Mouse (Mus musculus): ENCODE measurements around the gene Plxdc2. TPM values are rescaled to one million over a fixed set of nuclear protein-coding genes. Genes with fewer than 3 reads are reported as not detected.

The Plxdc2 gene
- polyA plus RNA-seq, 2 experiments from 2014 or later: 0.22 to 1.9 TPM

DNA sequence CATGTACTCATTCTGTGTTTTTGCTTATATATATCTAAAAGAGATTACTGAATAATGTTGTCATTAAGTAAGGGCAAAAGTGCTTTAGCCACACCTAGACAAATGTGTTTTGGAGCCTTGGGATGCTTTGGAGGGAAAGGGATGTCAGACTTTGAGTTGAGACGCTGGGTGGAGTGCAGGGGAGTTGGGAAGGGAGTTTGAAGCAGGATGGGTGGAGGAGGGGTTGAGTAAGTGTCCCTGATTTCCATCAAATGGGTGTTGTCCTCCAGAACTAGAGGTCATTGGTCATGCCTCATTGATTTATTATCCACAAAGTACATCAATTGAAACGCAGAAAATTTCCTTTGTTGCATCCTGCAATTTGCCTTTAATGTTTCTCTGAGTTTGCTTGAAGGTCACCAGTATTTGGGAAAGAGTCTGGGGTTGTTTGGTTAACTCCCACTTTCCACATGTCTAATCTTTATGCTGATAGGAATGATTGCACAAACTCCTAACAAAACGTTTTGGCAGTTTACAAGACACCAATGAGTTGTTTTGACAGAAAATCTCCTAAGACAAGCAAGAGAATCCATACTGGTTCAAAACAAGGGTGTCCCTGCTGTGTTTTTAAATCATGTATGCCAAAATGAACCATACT is 58.4 kb downstream of the Plxdc2 start:
- no peak for ATAC-seq

DNA sequence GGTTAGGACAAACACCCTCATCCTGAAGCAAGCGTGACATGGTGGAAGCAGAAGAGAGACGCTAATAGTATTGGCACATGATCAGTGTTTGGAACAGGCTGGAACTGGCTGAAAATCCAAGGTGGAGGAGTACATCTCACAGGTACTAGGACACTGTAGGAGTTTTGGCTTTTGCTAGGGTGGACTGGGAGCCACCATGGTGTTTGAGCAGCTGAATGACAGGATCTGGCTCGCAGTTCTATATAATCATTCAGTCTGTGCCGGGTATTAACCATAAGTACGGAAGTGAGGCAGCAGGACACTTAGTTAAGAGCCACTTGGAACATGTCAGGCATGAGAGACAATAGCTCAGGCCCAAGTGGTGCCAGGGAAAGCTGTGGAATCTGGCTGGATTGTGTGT is 82.9 kb downstream of the Plxdc2 start:
- ATAC-seq: no peak

GRCm38 (mm10) chr2:16442643-16443042 is 86.5 kb downstream of the Plxdc2 start:
- no peak for ATAC-seq

- ATAC-seq: no peak
These were observed 91.8 kb downstream of the Plxdc2 start for GRCm38 (mm10) chr2:16447936-16448335.

DNA sequence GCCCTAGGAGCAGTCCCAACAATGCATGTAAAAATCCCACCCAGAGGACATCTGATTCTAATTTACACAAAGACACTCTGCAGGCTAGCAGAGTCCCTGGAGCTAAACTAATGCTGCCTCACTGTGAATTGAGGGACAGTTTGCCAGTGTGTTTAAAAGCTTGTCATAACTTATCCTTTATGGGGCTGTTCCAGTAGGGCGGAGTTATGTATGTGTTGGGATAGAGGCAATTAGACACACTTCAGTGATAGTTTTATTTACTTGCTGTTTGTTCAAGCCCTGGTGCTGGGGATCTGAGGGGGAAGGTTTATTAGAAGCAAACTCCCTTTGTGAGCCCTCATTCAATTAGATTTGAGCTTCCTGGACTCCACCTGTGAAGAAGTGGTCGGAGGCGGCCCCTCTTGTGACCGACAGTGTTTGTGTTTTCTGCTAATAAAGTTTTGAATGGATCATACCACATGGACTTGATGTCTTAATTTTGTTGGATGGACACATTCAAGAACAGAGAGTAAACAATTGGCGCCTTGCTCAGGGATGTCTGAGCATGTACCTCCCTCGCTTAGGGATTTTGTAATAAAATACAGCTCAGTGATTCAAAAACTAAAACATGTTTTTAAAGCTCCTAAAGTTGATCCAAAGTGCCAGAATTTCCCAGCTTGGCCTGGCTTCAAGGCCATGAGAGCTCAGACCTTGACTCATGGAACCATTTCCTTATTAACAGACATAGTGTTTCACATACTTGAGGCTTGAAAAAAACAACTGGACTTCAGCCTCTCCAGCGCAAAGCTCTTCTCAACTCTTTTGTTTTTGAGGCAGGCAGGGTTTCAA is 94.9 kb downstream of the Plxdc2 start:
- ATAC-seq: no peak

- ATAC-seq: no peak
These were observed 95.5 kb downstream of the Plxdc2 start for GRCm38 (mm10) chr2:16451666-16452009.

GRCm38 (mm10) chr2:16452080-16452479 is 96.0 kb downstream of the Plxdc2 start:
- no peak for ATAC-seq

- no peak for ATAC-seq
These were observed 100.2 kb downstream of the Plxdc2 start for GRCm38 (mm10) chr2:16456264-16456780.

- no peak for ATAC-seq
These were observed 103.4 kb downstream of the Plxdc2 start for GRCm38 (mm10) chr2:16459490-16459889.

DNA sequence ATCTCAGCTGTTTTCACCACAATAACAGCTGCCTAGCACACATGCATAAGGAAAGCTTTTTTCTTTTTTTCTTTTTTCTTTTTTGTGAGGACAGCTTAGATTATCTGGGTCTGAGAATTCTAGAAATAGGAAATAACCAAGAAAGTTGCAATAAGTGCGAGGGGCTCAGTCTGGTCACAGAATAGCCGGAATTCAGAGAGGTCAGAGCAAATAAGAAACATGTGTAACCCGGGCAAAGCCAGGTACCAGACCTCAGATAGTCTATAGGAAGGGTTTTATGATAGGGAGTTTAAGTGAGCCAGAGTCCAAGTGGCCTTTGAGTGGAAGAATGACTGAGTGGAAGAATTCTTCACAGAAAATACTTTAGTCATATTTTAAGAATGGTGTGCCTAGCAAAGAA is 114.0 kb downstream of the Plxdc2 start:
- ATAC-seq: no peak

- ATAC-seq: no peak
These were observed 127.8 kb downstream of the Plxdc2 start for GRCm38 (mm10) chr2:16483943-16484342.

DNA sequence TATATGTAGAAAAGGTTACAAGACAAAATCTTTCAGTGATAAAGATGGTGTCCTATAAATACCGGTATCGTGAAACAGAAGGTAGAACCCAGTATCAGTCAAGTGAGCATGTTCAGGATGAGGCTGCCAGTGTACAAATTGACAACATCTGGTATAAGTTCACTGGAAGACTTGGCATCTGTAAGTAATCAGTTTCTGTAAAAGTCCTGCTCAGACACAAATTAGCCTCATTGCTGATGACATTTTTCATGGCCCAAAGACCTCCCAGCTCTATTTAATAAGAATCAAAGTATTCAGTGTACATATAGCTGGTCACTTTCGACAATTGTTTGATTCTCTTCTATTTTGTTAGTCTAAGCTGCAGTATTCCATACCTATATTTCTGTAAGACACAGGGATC is 129.9 kb downstream of the Plxdc2 start:
- ATAC-seq: no peak

GRCm38 (mm10) chr2:16491242-16491641 is 135.1 kb downstream of the Plxdc2 start:
- no peak for ATAC-seq

GRCm38 (mm10) chr2:16502843-16503242 is 146.7 kb downstream of the Plxdc2 start:
- ATAC-seq: no peak

- no peak for ATAC-seq
These were observed 151.6 kb downstream of the Plxdc2 start for GRCm38 (mm10) chr2:16507540-16508230.

DNA sequence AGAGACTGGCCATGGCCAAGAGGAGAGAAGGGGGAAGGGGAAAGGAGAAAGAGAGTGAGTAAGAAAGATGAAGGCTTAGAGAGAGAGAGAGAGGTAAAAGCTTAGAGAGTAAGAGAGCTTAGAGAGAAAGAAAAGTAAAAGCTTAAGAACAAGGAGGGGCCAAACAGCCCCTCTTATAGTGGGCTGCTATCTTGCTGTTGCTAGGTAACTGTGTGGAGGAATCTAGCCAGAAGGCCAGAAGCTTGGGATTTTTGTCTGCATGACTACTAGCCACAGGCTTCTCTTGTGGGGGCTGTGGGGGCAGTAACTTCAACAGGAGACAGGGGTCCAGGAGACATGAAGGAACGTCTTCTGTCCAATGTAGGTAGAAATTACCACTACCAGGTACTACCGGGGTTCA is 162.0 kb downstream of the Plxdc2 start:
- no peak for ATAC-seq

DNA sequence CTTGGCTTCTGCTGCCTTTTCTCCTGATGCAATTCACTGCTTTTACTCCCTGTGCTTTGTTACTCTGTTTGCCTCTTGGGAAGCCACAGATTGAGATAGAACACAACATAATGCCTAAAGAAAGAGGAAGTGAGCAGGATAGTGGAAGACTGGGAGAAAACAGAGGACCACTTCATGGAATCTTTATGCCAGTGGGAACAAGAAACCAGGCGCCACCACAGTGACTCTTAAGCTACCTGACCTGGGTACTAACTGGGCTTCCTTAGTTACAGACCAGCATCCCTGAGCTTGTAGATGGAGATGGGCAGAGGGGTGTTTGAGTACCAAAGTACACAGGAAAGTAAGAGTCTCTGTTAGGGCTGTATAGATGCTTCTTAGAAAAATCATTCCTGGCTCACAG is 167.3 kb downstream of the Plxdc2 start:
- no peak for ATAC-seq

- no peak for ATAC-seq
These were observed 176.1 kb downstream of the Plxdc2 start for GRCm38 (mm10) chr2:16532244-16532643.

DNA sequence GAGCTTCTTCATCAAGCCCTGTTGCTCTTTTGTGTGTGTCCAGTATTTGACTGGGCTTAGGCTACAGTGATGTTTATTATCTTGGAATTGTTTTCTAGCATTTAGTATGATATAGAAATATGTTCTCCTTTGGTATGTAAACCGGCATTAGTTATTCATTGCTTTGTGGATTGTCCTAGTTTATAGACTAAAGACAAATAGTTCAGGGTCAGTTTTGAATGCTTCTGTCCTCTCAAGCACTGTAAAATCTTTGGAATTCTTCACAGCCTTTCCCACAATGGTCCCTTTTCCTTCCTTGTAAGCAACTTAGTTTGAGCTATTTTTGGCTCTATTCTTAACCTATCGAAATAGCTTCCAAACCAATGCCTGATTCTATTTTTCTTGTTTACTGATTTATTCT is 178.5 kb downstream of the Plxdc2 start:
- no peak for ATAC-seq

- no peak for ATAC-seq
These were observed 185.1 kb downstream of the Plxdc2 start for GRCm38 (mm10) chr2:16541226-16541625.

DNA sequence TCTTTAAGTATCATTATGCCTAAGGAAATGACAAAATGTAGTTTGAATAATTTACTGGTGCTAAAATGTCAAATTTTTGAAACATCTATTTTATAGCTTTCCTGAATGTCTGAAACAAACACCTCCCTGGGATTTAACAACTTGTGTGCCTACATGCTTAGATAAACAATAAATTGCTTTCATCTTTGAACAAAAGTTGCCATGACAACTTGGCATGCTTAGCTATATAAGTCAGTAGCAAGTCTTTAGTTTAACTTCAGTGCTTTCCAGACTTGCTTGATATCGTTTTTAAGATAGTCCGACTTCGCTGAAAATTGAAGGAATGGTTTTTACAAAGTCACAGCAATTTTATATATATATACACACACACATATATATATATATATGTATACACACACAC is 189.1 kb downstream of the Plxdc2 start:
- ATAC-seq: no peak

GRCm38 (mm10) chr2:16559287-16559686 is 203.2 kb downstream of the Plxdc2 start:
- ATAC-seq: no peak

GRCm38 (mm10) chr2:16568263-16568662 is 212.2 kb downstream of the Plxdc2 start:
- peak; percentile 43 for ATAC-seq

All from activated CD4-positive, CD25-positive, alpha-beta regulatory T cell, adult 4 months (primary cell).